Mouse (Mus musculus) T-cell, adult 66 days (primary cell): ENCODE measurements around the gene Gm49355. TPM values are rescaled to one million over a fixed set of nuclear protein-coding genes. Genes with fewer than 3 reads are reported as not detected.

Source experiments
- total RNA-seq, 2 experiments: library from RNA; stranded (reverse); gene quantifications; 3 replicates in 1 of 2; 4 replicates in 1 of 2; pipeline ENCODE4 v1.2.4; 2023

Gene Gm49355
- not detected for total RNA-seq

DNA sequence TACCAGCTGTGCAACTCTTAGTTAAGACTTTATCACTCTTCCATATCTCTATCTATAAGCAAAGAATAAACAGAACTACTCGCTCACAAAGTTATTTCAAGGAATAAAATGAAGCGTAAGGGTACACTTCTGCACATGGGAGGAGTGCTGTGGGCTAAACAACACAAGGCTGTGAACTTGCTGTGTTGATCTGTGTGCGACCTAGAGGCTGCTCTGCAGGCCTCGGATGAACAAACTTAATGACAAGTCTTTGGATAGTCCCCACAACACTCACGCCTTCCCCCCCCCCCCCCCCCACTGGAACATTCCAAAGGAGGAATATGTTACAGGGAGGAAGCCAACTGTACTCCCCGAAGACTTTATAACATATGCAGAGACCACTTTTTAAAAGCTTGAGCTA is at the start of gene Gm49355:
Gene Gm49355, plus strand, starts transcription at position 336 of the 400 bp plus-strand sequence.

DNA sequence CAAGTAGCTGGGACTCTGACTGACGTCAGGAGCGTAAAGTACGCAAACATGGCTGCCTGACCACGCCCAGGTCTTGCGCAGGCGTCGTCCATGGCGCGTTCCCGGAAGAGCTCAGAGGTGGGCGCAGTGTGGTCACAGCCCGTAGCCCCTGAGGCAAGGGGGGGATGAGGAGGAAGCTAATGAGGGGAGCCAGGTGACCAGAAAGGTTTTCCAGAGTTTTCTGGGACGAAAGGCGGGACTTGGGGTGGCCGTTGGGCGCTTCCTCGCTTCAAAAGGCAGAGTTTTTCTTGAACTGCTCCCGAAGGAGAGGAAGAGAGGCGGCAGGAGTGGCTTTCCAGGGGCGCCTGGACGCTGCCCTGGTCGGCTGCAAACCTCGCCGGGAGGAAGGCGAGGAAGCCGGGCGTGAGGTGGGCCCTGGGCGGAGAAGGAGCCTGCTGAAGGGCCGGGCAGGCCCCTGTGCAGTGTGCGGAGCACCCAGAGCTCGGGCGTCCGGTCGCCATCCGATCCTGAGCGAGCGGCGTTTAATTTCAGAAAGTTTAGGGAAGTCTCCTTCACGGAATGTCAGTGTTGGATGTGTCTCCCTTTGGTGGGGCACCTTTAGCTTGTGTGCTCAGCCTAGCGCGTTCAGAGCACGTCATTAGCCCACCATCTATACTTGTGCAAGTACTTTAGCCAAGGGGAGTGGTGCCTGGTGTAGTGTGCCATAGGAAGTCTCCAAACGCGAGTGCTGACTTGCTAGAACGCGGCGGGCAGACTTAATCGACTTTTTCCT is 551 bp downstream of the Gm49355 start, which contains the start of gene 3830406C13Rik:
Gene 3830406C13Rik, plus strand, starts transcription at position 33 of the 772 bp plus-strand sequence.

DNA sequence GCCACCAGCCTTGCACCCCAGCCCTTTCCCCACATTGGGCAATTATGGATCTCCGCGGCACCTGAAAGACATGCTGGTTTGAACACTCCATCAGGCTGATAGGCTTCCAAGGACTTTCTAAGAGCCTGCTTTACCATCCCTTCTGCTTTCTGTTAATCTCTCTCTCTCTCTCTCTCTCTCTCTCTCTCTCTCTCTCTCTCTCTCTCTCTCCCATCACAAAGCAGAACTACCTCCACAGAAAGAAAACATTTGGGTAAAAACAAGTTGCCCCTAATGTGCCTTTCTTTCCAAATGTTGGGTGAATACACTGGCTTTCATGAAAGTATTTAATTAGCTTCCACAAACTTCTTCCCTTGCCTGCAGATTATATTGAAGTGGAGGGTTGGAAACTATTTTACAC is 64.3 kb downstream of the Gm49355 start, which contains the start of gene Fezf2:
Gene Fezf2, minus strand, starts transcription at position 101 of the 400 bp plus-strand sequence.

Other genes with a start within 250 kb of the Gm49355 start
- 10 to 100 TPM; 13.5 to 24.4 TPM for gene 3830406C13Rik, start 197 bp downstream of the Gm49355 start, total RNA-seq
- not detected for gene Fezf2, start 64.2 kb downstream of the Gm49355 start, total RNA-seq